Mouse (Mus musculus): ENCODE measurements around the gene AI481877. TPM values are rescaled to one million over a fixed set of nuclear protein-coding genes. Genes with fewer than 3 reads are reported as not detected.

Gene AI481877
- polyA plus RNA-seq, 1 experiment from 2014 or later: not detected

DNA sequence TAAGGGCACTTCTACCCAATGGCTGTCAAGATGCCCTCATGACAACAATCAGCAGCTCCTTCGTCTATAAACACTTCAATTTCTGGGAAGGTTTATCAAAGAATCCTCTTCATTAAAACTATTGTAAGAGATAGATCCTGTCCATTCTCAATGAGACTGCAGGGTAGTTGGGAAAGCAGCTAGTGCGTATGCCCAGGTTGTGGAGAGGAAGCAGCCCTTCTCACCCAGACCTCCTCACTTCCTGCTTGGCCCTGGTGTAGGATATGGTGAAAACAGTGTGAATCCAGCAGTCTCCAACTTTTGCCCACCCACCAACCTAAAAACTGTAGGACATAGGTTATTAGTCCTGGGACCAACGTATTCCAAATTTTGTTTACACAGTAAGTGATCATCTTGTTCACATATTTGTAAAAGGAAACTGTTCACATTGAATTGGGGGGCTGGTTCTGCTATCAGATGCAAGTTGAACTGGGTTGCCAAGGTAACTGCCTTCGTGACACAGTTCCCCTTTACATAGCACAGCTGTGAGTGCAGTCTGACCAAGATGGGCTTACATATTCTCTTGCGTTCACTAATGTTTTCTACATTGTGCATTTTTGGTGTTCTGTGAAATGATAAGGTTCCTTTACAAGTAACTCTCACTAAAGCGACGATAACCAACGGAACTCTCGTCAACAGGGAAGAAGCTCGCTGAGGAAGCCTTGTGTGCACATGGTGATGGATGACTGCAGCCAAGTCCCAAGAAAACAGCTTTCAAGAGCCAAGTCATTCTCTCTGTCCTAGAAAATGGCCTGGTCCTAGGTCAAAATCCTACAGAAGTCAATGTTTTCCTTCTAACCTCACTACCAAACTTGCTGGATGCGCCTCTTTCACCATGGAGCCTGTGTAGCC, 98.1 kb downstream of the AI481877 start:
- no peak overlapping the region for H3K4me3 ChIP-seq (ENCODE audit: low read depth, low read length)
- ATAC-seq: no peak
- no peak for TF ChIP-seq EP300 (IDR thresholded peaks at IDR 0.05)
- TF ChIP-seq CTCF (IDR thresholded peaks at IDR 0.05): no peak
- H3K4me2 ChIP-seq (replicated peaks; ENCODE audit: low read depth, low read length): no peak overlapping the region
- DNase-seq (ENCODE audit: low spot score): no peak
- H3K9me3 ChIP-seq (ENCODE audit: low read length): no peaks in the 10 kb centered on the region
- WGBS: 77% methylated on average over 11 of the region's 11 CpGs
- no peak overlapping the region for H3K9ac ChIP-seq (replicated peaks; ENCODE audit: low read depth)
- no peaks in the 10 kb centered on the region for H3K4me1 ChIP-seq (ENCODE audit: insufficient read depth, low read depth, low read length)
- no peaks in the 10 kb centered on the region for H3K27me3 ChIP-seq (replicated peaks; ENCODE audit: insufficient read depth, low read length)
- no peak overlapping the region for H3K27ac ChIP-seq (ENCODE audit: low read length)
- no peaks in the 10 kb centered on the region for H3K36me3 ChIP-seq (ENCODE audit: insufficient read depth, low read length)

DNA sequence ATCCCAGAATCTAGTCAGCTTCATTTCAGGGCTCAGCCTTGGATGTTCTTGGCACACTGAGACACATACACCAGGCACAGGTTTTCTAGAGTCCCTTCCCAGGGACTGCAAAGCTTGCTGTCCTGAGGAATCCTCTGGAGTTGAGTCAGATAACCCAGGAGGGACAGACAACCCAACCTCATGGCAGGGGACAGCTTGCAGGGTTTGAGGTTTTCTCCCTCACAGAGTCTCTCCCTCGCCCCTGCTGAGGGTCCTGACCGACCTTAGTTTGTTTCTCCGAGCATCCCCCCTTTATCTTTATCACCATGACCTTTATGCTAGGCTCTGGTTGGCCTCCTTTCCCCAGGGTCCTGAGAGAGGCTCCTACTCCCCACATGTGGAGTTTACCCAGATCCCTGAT, 101.3 kb downstream of the AI481877 start:
- no peaks in the 10 kb centered on the region for H3K36me3 ChIP-seq (ENCODE audit: insufficient read depth, low read length)
- 81% methylated on average over 3 of the region's 3 CpGs for WGBS
- H3K9ac ChIP-seq (replicated peaks; ENCODE audit: low read depth): no peak overlapping the region
- no peak overlapping the region for H3K27ac ChIP-seq (ENCODE audit: low read length)
- no peak overlapping the region for H3K4me2 ChIP-seq (replicated peaks; ENCODE audit: low read depth, low read length)
- no peaks in the 10 kb centered on the region for H3K4me1 ChIP-seq (ENCODE audit: insufficient read depth, low read depth, low read length)
- H3K4me3 ChIP-seq (ENCODE audit: low read depth, low read length): no peak overlapping the region
- H3K27me3 ChIP-seq (replicated peaks; ENCODE audit: insufficient read depth, low read length): no peaks in the 10 kb centered on the region
- ATAC-seq (no peak), DNase-seq (ENCODE audit: low spot score) (no peak)
- TF ChIP-seq CTCF (IDR thresholded peaks at IDR 0.05) (no peak), EP300 (IDR thresholded peaks at IDR 0.05) (no peak)
- no peaks in the 10 kb centered on the region for H3K9me3 ChIP-seq (ENCODE audit: low read length)

DNA sequence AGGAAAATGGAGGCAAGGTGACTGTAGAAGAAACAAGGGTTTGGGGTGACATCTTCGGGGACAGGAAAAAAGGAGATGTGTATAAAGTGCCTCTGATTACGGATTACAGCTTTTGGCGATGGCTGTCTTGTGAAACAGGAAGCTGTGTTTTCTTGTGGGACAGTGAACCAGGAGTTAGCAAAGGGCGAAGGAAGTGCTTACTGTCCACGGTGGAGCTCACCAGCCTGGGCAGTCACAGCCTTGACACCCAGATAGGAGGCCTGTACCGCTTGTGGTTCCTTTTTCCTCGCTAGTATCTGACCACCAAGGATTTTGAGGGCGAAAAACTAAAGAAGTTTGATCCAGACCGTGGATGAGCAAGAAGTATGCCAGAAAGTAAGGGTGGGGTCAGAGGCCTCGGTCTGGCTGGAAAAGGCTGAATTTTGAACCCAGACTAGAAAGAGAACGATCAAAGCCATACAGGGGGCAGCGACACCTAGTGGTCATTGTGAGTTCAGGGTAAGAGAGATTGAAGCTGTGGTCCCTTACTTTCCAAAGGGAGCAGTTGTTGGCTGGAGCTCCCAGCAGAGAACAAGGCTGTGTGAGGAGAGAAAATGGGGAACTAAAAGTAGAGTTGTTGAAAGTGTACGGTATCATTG, 102.2 kb downstream of the AI481877 start:
- no peak overlapping the region for H3K4me3 ChIP-seq (ENCODE audit: low read depth, low read length)
- no peaks in the 10 kb centered on the region for H3K9me3 ChIP-seq (ENCODE audit: low read length)
- peak; percentile 76 for DNase-seq (ENCODE audit: low spot score)
- no peaks in the 10 kb centered on the region for H3K36me3 ChIP-seq (ENCODE audit: insufficient read depth, low read length)
- ATAC-seq: peak; percentile 58
- TF ChIP-seq CTCF (IDR thresholded peaks at IDR 0.05) (peak; percentile 89), EP300 (IDR thresholded peaks at IDR 0.05) (no peak)
- no peaks in the 10 kb centered on the region for H3K4me1 ChIP-seq (ENCODE audit: insufficient read depth, low read depth, low read length)
- H3K27me3 ChIP-seq (replicated peaks; ENCODE audit: insufficient read depth, low read length): no peaks in the 10 kb centered on the region
- WGBS: 43% methylated on average over 13 of the region's 13 CpGs
- no peak overlapping the region for H3K27ac ChIP-seq (ENCODE audit: low read length)
- H3K9ac ChIP-seq (replicated peaks; ENCODE audit: low read depth): no peak overlapping the region
- H3K4me2 ChIP-seq (replicated peaks; ENCODE audit: low read depth, low read length): no peak overlapping the region

GRCm38 (mm10) chr4:59035786-59036350, 102.9 kb downstream of the AI481877 start:
- TF ChIP-seq EP300 (IDR thresholded peaks at IDR 0.05) (no peak), CTCF (IDR thresholded peaks at IDR 0.05) (no peak)
- Histone ChIP-seq H3K4me2 (replicated peaks; ENCODE audit: low read depth, low read length) (peak overlapping the region; percentile 87), H3K4me1 (ENCODE audit: insufficient read depth, low read depth, low read length) (no peaks in the 10 kb centered on the region), H3K4me3 (ENCODE audit: low read depth, low read length) (peak overlapping the region; percentile 76), H3K9ac (replicated peaks; ENCODE audit: low read depth) (no peak overlapping the region), H3K27me3 (replicated peaks; ENCODE audit: insufficient read depth, low read length) (no peaks in the 10 kb centered on the region), H3K9me3 (ENCODE audit: low read length) (no peaks in the 10 kb centered on the region), H3K36me3 (ENCODE audit: insufficient read depth, low read length) (no peaks in the 10 kb centered on the region), H3K27ac (ENCODE audit: low read length) (no peak overlapping the region)
- 62% methylated on average over 18 of the region's 18 CpGs for WGBS
- DNase-seq (ENCODE audit: low spot score): no peak
- ATAC-seq: no peak

DNA sequence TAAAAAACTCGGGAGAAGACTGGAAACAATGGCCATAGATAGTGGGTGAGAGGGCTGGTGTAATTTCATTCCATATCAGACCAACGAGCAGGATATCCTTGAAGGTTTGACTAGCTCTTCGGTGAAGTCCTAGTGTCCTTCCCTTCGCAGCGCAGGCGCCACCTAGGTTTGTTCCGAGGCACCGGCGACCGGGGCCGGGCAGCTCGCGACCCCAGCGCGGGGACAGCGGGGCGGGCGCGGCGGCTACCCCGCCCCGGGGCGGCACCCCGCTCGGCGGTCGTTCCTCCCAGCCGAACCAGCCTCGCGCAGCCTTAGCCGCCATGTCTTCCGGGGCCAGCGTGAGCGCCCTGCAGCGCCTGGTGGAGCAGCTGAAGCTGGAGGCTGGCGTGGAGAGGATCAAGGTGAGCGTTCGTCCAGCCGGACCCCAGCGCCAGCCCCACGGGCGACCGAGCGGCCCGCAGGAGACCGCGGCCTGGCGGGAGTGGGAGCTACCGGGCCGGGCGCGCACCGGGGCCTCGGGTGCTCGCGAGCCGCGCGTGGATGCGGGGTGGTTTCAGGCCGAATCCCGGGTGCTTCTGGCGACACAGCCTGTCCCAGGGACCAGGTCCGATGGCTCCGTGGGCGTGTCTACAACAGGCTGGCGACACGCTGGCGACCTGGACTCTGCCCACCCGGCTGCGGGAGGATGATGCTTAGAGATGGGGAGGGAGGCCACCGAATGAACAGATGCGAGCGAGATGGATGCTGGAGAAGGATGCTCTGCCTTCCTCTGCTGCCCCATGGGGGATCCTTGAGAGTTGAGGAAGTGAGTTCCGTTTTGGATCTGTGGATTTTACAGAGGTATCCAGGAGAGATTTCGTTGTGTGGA, 103.6 kb downstream of the AI481877 start, which contains the start of gene Gng10:
TSS of gene Gng10 (plus strand) at position 171 of the 868 bp plus-strand sequence.
- Histone ChIP-seq H3K36me3 (ENCODE audit: insufficient read depth, low read length) (no peaks in the 10 kb centered on the region), H3K4me3 (ENCODE audit: low read depth, low read length) (peak within 1 kb of the TSS; percentile 76), H3K4me2 (replicated peaks; ENCODE audit: low read depth, low read length) (peak within 1 kb of the TSS; percentile 87), H3K27me3 (replicated peaks; ENCODE audit: insufficient read depth, low read length) (no peaks in the 10 kb centered on the region), H3K27ac (ENCODE audit: low read length) (peak within 1 kb of the TSS; percentile 32; the same call in 1 of the 2 replicates), H3K9me3 (ENCODE audit: low read length) (no peaks in the 10 kb centered on the region), H3K9ac (replicated peaks; ENCODE audit: low read depth) (peak within 1 kb of the TSS; percentile 76), H3K4me1 (ENCODE audit: insufficient read depth, low read depth, low read length) (no peaks in the 10 kb centered on the region)
- 11% methylated on average over 74 of the region's 76 CpGs for WGBS
- peak; percentile 93 for ATAC-seq
- TF ChIP-seq CTCF (IDR thresholded peaks at IDR 0.05) (0 out of 2 replicates have a peak, but pooled peaks have one; percentile 20), EP300 (IDR thresholded peaks at IDR 0.05) (no peak)
- DNase-seq (ENCODE audit: low spot score): peak; percentile 69

Measured in lung, postnatal 0 days (tissue).